In the genomic region with DNA sequence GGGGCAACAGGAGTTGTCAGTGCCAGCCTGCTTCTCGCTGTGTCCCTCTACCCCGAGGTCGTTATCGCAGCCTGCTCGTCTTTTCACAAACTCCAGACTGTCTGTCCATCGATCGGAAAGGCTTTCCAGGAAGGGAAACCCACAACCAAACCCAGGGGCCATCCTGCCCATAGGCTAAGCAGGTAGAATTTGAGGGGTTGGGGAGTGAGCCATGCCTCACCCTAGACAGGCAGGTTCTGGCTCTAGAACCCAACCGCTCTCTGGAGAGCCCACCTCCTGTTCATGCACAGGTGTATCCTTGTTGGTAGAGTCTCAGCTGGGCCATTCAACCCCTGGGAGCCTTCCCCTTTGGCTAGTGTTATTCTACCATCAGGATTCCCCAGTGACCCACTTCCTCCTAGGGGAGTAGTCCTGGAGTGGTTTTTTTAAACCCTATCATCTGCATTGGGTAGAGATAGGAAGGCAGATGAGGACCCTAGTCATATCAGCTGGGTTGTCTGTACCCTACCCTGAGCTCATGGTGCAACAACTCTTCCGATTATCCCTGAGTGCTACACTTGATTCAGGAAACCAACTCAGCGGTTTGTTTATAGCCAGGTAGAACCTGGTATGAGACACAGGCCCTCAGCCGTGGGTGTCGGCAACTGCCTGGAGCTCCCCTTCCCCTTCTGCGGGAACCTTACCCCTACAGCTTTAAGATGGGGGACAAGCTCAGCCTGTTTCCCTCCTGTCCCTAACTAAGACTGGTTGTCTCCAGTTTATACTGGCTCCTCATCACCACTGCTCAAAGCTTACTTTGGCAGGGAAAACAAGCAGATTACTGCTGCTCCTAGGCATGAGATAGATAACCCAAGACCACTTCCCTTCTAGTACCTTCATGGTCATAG, we compare ENCODE assay signal across 8 mouse cellular contexts. TPM values are rescaled to one million over a fixed set of nuclear protein-coding genes. Genes with fewer than 3 reads are reported as not detected.
DNase-seq lines count a peak whose midpoint lies in the region; ATAC-seq lines count a peak whose summit lies in the region.

No protein-coding gene starts in this region.

- DNase-seq in cerebellum, adult 9-10 months, result peak; percentile 62
- DNase-seq in cerebellum, postnatal 10 days, result no peak
- no peak for DNase-seq in embryonic facial prominence, embryonic 10.5 days (ENCODE audit: low spot score)
- no peak for DNase-seq in hindbrain, embryonic 11.5 days (ENCODE audit: low spot score)
- no peak for DNase-seq in left cerebral cortex, adult 11 months (ENCODE audit: low spot score)
- no peak for DNase-seq in urinary bladder, postnatal 10 days (ENCODE audit: low spot score)
- no peak for DNase-seq in gastrocnemius, postnatal 25 days

- H3K9me3 ChIP-seq in embryonic facial prominence, embryonic 10.5 days, result no peaks in the 10 kb centered on the region
- H3K9me3 ChIP-seq in hindbrain, embryonic 11.5 days (ENCODE audit: control insufficient read depth, low read length), result no peaks in the 10 kb centered on the region
- no peaks in the 10 kb centered on the region for H3K9me3 ChIP-seq in midbrain, embryonic 12.5 days

- peaks cover 42% of the 10 kb centered on the region for H3K36me3 ChIP-seq in embryonic facial prominence, embryonic 10.5 days (replicated peaks)
- no peaks in the 10 kb centered on the region for H3K36me3 ChIP-seq in hindbrain, embryonic 11.5 days (ENCODE audit: control insufficient read depth, insufficient read depth, low read length)
- H3K36me3 ChIP-seq in midbrain, embryonic 12.5 days, result peaks cover 9% of the 10 kb centered on the region

- no peak for ATAC-seq in hindbrain, embryonic 11.5 days (ENCODE audit: low FRiP score)
- no peak for ATAC-seq in midbrain, embryonic 12.5 days (ENCODE audit: low FRiP score, low read depth)

- 58% methylated on average over 13 of the region's 13 CpGs for WGBS in embryonic facial prominence, embryonic 10.5 days
- 58% methylated on average over 13 of the region's 13 CpGs for WGBS in hindbrain, embryonic 11.5 days
- WGBS in midbrain, embryonic 12.5 days, result 58% methylated on average over 13 of the region's 13 CpGs

- H3K27me3 ChIP-seq in embryonic facial prominence, embryonic 10.5 days (replicated peaks; ENCODE audit: low read depth, poor library complexity, severe bottlenecking), result peaks cover 44% of the 10 kb centered on the region
- peaks cover 20% of the 10 kb centered on the region for H3K27me3 ChIP-seq in hindbrain, embryonic 11.5 days (ENCODE audit: control insufficient read depth, insufficient read depth, low read length)
- H3K27me3 ChIP-seq in midbrain, embryonic 12.5 days, result peaks cover 39% of the 10 kb centered on the region

- H3K9ac ChIP-seq in hindbrain, embryonic 11.5 days (ENCODE audit: low read depth, low read length), result no peak overlapping the region
- no peak overlapping the region for H3K9ac ChIP-seq in midbrain, embryonic 12.5 days (replicated peaks)

- peaks cover 37% of the 10 kb centered on the region for H3K4me1 ChIP-seq in embryonic facial prominence, embryonic 10.5 days
- 0 out of 2 replicates have a peak, but pooled peaks cover 2% of the 10 kb centered on the region for H3K4me1 ChIP-seq in hindbrain, embryonic 11.5 days (replicated peaks; ENCODE audit: control insufficient read depth, insufficient read depth, low read length)
- peaks cover 24% of the 10 kb centered on the region for H3K4me1 ChIP-seq in midbrain, embryonic 12.5 days

- H3K27ac ChIP-seq in embryonic facial prominence, embryonic 10.5 days (replicated peaks), result no peak overlapping the region
- no peak overlapping the region for H3K27ac ChIP-seq in hindbrain, embryonic 11.5 days (ENCODE audit: low read depth, low read length)
- no peak overlapping the region for H3K27ac ChIP-seq in midbrain, embryonic 12.5 days (replicated peaks)

- H3K4me3 ChIP-seq in embryonic facial prominence, embryonic 10.5 days, result peak overlapping the region; percentile 57
- H3K4me3 ChIP-seq in hindbrain, embryonic 11.5 days (ENCODE audit: low read depth, low read length), result no peak overlapping the region
- H3K4me3 ChIP-seq in midbrain, embryonic 12.5 days, result peak overlapping the region; percentile 40

- H3K4me2 ChIP-seq in hindbrain, embryonic 11.5 days (replicated peaks; ENCODE audit: low read depth, low read length), result peak overlapping the region; percentile 44
- H3K4me2 ChIP-seq in midbrain, embryonic 12.5 days (replicated peaks), result peak overlapping the region; percentile 75

RNA-seq across cellular contexts. Expression of a gene that starts 3.6 kb away (rescaled TPM):
- 39.3 and 50.2 TPM in 2 replicates for polyA plus RNA-seq in embryonic facial prominence, embryonic 10.5 days (2016; fragmentation: Nextera tagmentation; extraction: Ambion mirVana)
- 66.5 and 67.4 TPM in 2 replicates for polyA plus RNA-seq in hindbrain, embryonic 11.5 days (2014; fragmentation: Nextera tagmentation; extraction: Ambion mirVana)
- 55.4 and 69.3 TPM in 2 replicates for polyA plus RNA-seq in midbrain, embryonic 12.5 days (2016; fragmentation: Nextera tagmentation; extraction: Ambion mirVana)
- total RNA-seq in gastrocnemius, postnatal 25 days (2021), result 10 to 100 TPM; 15.1 to 19.6 TPM

RNA-seq across cellular contexts. Expression of a gene that starts 13.5 kb away (rescaled TPM):
- 0.13 and 0.25 TPM in 2 replicates for polyA plus RNA-seq in embryonic facial prominence, embryonic 10.5 days (2016; fragmentation: Nextera tagmentation; extraction: Ambion mirVana)
- 0.09 and 0.29 TPM in 2 replicates for polyA plus RNA-seq in hindbrain, embryonic 11.5 days (2014; fragmentation: Nextera tagmentation; extraction: Ambion mirVana)
- 0.38 and 0.68 TPM in 2 replicates for polyA plus RNA-seq in midbrain, embryonic 12.5 days (2016; fragmentation: Nextera tagmentation; extraction: Ambion mirVana)
- total RNA-seq in gastrocnemius, postnatal 25 days (2021), result 1 to 10 TPM; 5.6 TPM

RNA-seq across cellular contexts. Expression of a gene that starts 22.3 kb away (rescaled TPM):
- polyA plus RNA-seq in embryonic facial prominence, embryonic 10.5 days (2016; fragmentation: Nextera tagmentation; extraction: Ambion mirVana), result 40.5 and 42.6 TPM in 2 replicates
- polyA plus RNA-seq in hindbrain, embryonic 11.5 days (2014; fragmentation: Nextera tagmentation; extraction: Ambion mirVana), result 27.0 and 27.5 TPM in 2 replicates
- polyA plus RNA-seq in midbrain, embryonic 12.5 days (2016; fragmentation: Nextera tagmentation; extraction: Ambion mirVana), result 36.8 and 39.2 TPM in 2 replicates
- 10 to 100 TPM; 80.8 to 97.3 TPM for total RNA-seq in gastrocnemius, postnatal 25 days (2021)

RNA-seq across cellular contexts. Expression of a gene that starts 30.0 kb away (rescaled TPM):
- 1.6 and 2.0 TPM in 2 replicates for polyA plus RNA-seq in embryonic facial prominence, embryonic 10.5 days (2016; fragmentation: Nextera tagmentation; extraction: Ambion mirVana)
- polyA plus RNA-seq in hindbrain, embryonic 11.5 days (2014; fragmentation: Nextera tagmentation; extraction: Ambion mirVana), result 0.60 and 0.86 TPM in 2 replicates
- polyA plus RNA-seq in midbrain, embryonic 12.5 days (2016; fragmentation: Nextera tagmentation; extraction: Ambion mirVana), result 0.67 and 0.98 TPM in 2 replicates
- total RNA-seq in gastrocnemius, postnatal 25 days (2021), result not detected
